8 mouse cellular contexts compared by ENCODE assay signal in genomic region chr14:24232641-24233633, GRCm38 (mm10). TPM values are rescaled to one million over a fixed set of nuclear protein-coding genes. Genes with fewer than 3 reads are reported as not detected.
DNase-seq lines count a peak whose midpoint lies in the region; ATAC-seq lines count a peak whose summit lies in the region.

No protein-coding gene starts in this region.

- no peak overlapping the region for H3K4me2 ChIP-seq in intestine, embryonic 15.5 days (replicated peaks)
- H3K4me2 ChIP-seq in intestine, embryonic 16.5 days (ENCODE audit: low read depth, low read length): no peak overlapping the region
- H3K4me2 ChIP-seq in forebrain, embryonic 15.5 days (replicated peaks): no peak overlapping the region

- no peaks in the 10 kb centered on the region for H3K9me3 ChIP-seq in intestine, embryonic 15.5 days
- H3K9me3 ChIP-seq in intestine, embryonic 16.5 days (ENCODE audit: control insufficient read depth, low read length): no peaks in the 10 kb centered on the region
- no peaks in the 10 kb centered on the region for H3K9me3 ChIP-seq in forebrain, embryonic 15.5 days

- ATAC-seq in intestine, embryonic 15.5 days: 0 out of 2 replicates have a peak, but pooled peaks have one; percentile 20
- ATAC-seq in intestine, embryonic 16.5 days: no peak; the same call in 1 of the 2 replicates
- no peak for ATAC-seq in forebrain, embryonic 15.5 days (replicated peaks)

- no peaks in the 10 kb centered on the region for H3K36me3 ChIP-seq in intestine, embryonic 15.5 days
- H3K36me3 ChIP-seq in intestine, embryonic 16.5 days (ENCODE audit: control insufficient read depth, insufficient read depth, low read length): no peaks in the 10 kb centered on the region
- H3K36me3 ChIP-seq in forebrain, embryonic 15.5 days: no peaks in the 10 kb centered on the region

- H3K27ac ChIP-seq in intestine, embryonic 15.5 days: no peak overlapping the region
- H3K27ac ChIP-seq in intestine, embryonic 16.5 days (ENCODE audit: low read length): no peak overlapping the region
- no peak overlapping the region for H3K27ac ChIP-seq in forebrain, embryonic 15.5 days (replicated peaks)

- peak; percentile 39 for DNase-seq in ZHBTc4 (ENCODE audit: low read depth, low spot score)
- DNase-seq in forelimb bud, embryonic 11.5 days (ENCODE audit: low read depth, low spot score): peak; percentile 30
- DNase-seq in layer of hippocampus, adult 9-10 months (ENCODE audit: low spot score): peak; percentile 39
- peak; percentile 33 to 44 for DNase-seq in right cerebral cortex, postnatal 36 days (ENCODE audit: low spot score in 2 of 2)
- DNase-seq in ovary, postnatal 10 days (ENCODE audit: low spot score): no peak

- peaks cover 14% of the 10 kb centered on the region for H3K4me1 ChIP-seq in intestine, embryonic 15.5 days (replicated peaks)
- H3K4me1 ChIP-seq in intestine, embryonic 16.5 days (ENCODE audit: control insufficient read depth, insufficient read depth, low read length): peaks cover 22% of the 10 kb centered on the region
- H3K4me1 ChIP-seq in forebrain, embryonic 15.5 days: no peaks in the 10 kb centered on the region

- no peak overlapping the region for H3K4me3 ChIP-seq in intestine, embryonic 15.5 days (replicated peaks)
- H3K4me3 ChIP-seq in intestine, embryonic 16.5 days (ENCODE audit: low read length): no peak overlapping the region
- no peak overlapping the region for H3K4me3 ChIP-seq in forebrain, embryonic 15.5 days

- H3K27me3 ChIP-seq in intestine, embryonic 15.5 days (replicated peaks): no peaks in the 10 kb centered on the region
- H3K27me3 ChIP-seq in intestine, embryonic 16.5 days (replicated peaks; ENCODE audit: control insufficient read depth, insufficient read depth, low read length): no peaks in the 10 kb centered on the region
- H3K27me3 ChIP-seq in forebrain, embryonic 15.5 days: no peaks in the 10 kb centered on the region

- H3K9ac ChIP-seq in intestine, embryonic 15.5 days: no peak overlapping the region
- no peak overlapping the region for H3K9ac ChIP-seq in intestine, embryonic 16.5 days (ENCODE audit: low read depth, low read length)
- no peak overlapping the region for H3K9ac ChIP-seq in forebrain, embryonic 15.5 days (replicated peaks)

- 69% methylated on average over 12 of the region's 12 CpGs for WGBS in intestine, embryonic 15.5 days
- WGBS in intestine, embryonic 16.5 days: 65% methylated on average over 11 of the region's 12 CpGs
- 74% methylated on average over 12 of the region's 12 CpGs for WGBS in forebrain, embryonic 15.5 days

RNA-seq across cellular contexts. Expression of gene Dlg5, which starts 12.8 kb away (rescaled TPM):
- 10.5 and 11.8 TPM in 2 replicates for polyA plus RNA-seq in intestine, embryonic 15.5 days (2015; fragmentation: Nextera tagmentation; extraction: Ambion mirVana)
- polyA plus RNA-seq in intestine, embryonic 16.5 days (2015; fragmentation: Nextera tagmentation; extraction: Ambion mirVana): 7.4 and 7.8 TPM in 2 replicates
- 17.3 and 18.8 TPM in 2 replicates for polyA plus RNA-seq in forebrain, embryonic 15.5 days (2015; fragmentation: Nextera tagmentation; extraction: Ambion mirVana)
